Mouse (Mus musculus) erythroblast, embryonic 14.5 days (primary cell): ENCODE measurements around the gene Aim2. TPM values are rescaled to one million over a fixed set of nuclear protein-coding genes. Genes with fewer than 3 reads are reported as not detected.
"Not testable (repeated sequence)": the region's sequence is repeated elsewhere in the genome, so short reads cannot be mapped to it uniquely, and the experiment has no call there.

Source experiments
- H3K27me3 ChIP-seq: 2 replicates; pipeline ENCODE4 v1.6.1; 2012; ENCODE audit warnings: inconsistent platforms; ENCODE audit not compliant: control insufficient read depth
- H3K36me3 ChIP-seq: 2 replicates; pipeline ENCODE4 v1.6.1; 2012; ENCODE audit warnings: mild to moderate bottlenecking, inconsistent platforms; ENCODE audit not compliant: control insufficient read depth
- H3K4me1 ChIP-seq: 2 replicates; pipeline ENCODE4 v1.6.1; 2012; ENCODE audit warnings: inconsistent platforms; ENCODE audit not compliant: control insufficient read depth
- H3K4me3 ChIP-seq: replicated peaks from 2 replicates; pipeline ENCODE3; 2012; ENCODE audit warnings: moderate library complexity, mild to moderate bottlenecking, inconsistent platforms
- H3K9me3 ChIP-seq: 2 replicates; pipeline ENCODE4 v1.6.1; 2012; ENCODE audit warnings: low read length, inconsistent platforms, mixed read lengths; ENCODE audit not compliant: control insufficient read depth
- GATA1 ChIP-seq: IDR thresholded peaks from 2 replicates; pipeline ENCODE4 v1.6.1; 2012; ENCODE audit warnings: low read length, inconsistent platforms, mixed read lengths
- TAL1 ChIP-seq: IDR thresholded peaks from 3 replicates; pipeline ENCODE4 v1.6.1; 2012; ENCODE audit warnings: low read length, inconsistent platforms, mixed read lengths
- polyA plus RNA-seq: library from polyadenylated mRNA; stranded (reverse); fragments of >175 nt; gene quantifications from 2 replicates; pipeline ENCODE4 v1.2.3, GENCODE M21; 2012

Aim2 gene
- 0.06 TPM in 2 replicates for polyA plus RNA-seq

DNA sequence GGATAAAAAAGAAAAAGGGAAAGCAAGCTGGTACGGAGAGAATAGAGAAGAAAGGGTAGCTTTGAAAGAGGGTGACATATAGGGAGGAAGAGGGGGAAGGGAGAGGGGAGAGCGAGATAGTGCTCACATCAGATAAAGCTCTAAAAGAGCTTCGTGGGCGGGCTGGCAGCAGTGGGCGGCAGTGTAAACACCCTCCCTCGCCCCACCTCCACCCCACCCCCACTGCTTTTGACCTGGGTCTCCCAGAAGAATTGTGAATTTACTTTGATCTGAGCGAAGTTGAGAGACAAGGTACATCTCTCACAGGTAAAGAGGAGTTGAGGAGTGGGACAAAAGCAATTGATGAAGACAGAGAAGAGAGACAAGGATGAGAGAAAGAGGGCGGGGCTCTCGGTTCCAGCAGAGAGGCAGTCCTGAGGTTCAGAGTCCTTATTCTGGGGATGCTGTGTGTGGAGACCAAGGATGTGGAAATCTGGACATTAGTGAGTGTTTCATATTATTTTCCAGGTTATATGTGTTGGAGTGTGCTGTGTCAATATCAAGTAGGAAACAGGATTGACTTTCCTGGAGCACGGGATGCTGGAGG, at the start of gene Aim2:
Aim2 (plus strand) TSS at position 508 of the 586 bp plus-strand sequence.
- H3K4me1 ChIP-seq, result peaks cover 89% of the 10 kb centered on the region
- peak within 1 kb of the TSS; percentile 74 for H3K4me3 ChIP-seq
- no peaks in the 10 kb centered on the region for H3K9me3 ChIP-seq
- TF ChIP-seq TAL1, result no peak
- TF ChIP-seq GATA1, result peak; percentile 83
- peaks cover 17% of the 10 kb centered on the region for H3K36me3 ChIP-seq
- H3K27me3 ChIP-seq, result peaks cover 32% of the 10 kb centered on the region

DNA sequence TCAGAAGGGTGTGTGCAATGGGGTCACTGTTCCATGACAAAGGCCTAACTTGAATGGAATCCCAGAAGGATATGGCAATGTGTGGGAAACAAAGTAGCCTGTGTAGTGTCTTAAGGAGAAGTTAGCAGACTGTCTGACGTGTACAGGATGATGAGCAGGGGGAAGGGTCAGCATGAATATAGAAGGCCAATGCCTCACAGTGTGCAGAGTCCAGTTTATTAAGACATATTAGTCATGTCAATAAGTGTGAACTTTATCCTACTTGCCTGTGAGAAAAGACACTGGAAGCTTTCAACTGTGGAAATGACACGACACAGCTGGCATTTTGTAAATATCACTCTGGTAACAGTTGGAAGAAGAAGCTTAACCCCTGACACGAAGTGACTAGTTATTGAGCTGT, 47.9 kb upstream of the Aim2 start:
- H3K4me1 ChIP-seq, H3K4me3 ChIP-seq, H3K9me3 ChIP-seq, H3K27me3 ChIP-seq, H3K36me3 ChIP-seq: not testable (repeated sequence)

DNA sequence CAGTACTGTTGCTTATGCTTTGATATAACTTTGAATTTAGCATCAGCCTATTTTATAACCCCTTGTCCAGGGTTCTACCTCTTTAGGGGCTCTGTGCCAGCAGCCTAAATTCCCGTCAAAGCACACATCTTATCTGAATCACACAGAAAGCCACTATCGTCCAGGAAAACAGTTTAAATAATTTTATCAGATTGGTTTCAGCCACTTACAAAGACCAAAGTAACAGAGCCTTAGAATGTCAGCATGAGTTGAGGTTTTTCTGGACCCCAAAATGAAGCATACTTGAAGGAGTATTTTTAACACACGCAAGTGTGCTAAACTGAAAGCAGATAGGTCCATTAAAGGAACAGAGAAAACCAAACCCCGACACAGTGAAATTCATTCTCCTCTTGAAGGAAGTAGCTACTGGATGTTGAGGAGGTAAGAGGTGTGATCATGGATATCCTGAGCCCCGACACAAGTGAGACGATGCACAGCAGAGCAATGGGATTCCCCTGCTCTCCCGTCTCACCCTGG, 37.1 kb upstream of the Aim2 start:
- H3K4me3 ChIP-seq, H3K4me1 ChIP-seq: not testable (repeated sequence)

DNA sequence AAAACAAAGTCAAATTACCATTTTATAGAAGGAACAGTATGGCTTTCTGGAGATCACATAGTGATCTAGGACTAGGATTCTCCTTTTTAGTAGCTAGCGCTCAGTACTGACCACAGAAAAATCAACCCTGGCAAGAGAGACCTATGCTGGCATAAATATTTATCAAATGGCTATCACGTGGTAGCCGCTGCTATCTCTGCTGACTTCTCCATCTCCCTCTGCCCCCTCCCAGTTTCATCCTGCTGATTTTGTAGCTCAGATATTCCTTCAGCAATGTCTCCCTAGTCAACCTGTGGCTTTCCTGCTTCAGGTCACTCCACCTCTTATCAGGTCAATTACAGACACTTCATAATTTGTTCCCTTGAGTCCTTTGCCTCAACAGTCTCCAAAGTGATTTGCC, 35.0 kb upstream of the Aim2 start:
- TF ChIP-seq GATA1 (no peak), TAL1 (no peak)
- Histone ChIP-seq H3K4me1 (peaks cover 10% of the 10 kb centered on the region), H3K36me3 (no peaks in the 10 kb centered on the region), H3K9me3 (no peaks in the 10 kb centered on the region), H3K27me3 (no peaks in the 10 kb centered on the region), H3K4me3 (no peak overlapping the region)

More for the DNA sequence above, 37.1 kb upstream of the Aim2 start:
- not testable (repeated sequence) for H3K36me3 ChIP-seq, H3K9me3 ChIP-seq, H3K27me3 ChIP-seq

DNA sequence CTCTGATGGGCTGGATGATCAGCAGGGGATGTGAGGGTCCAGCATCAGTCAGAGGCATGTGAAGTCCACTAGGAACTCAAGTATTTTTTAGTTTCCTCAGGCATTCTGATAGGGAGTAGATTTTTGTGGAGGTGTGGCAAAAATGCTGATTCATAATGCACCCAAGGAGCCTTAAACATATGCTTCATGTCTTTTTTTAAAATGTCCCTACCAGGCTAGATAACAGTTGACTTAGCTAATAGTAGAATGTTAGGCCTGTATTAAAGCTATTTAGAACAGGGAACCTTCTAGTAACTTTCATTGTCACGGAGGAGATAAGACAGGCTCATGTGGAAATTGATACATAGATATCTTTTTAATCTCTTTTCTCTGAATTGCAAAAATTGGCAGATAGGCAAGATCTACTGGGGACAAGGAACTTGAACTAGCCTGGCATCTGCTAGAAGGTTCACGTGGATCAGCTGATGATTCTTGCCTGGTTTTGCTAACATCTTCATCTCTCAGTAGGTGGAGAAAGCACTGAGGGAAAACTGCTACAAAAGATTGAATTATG, 32.7 kb upstream of the Aim2 start:
- TF ChIP-seq GATA1 (no peak), TAL1 (no peak)

DNA sequence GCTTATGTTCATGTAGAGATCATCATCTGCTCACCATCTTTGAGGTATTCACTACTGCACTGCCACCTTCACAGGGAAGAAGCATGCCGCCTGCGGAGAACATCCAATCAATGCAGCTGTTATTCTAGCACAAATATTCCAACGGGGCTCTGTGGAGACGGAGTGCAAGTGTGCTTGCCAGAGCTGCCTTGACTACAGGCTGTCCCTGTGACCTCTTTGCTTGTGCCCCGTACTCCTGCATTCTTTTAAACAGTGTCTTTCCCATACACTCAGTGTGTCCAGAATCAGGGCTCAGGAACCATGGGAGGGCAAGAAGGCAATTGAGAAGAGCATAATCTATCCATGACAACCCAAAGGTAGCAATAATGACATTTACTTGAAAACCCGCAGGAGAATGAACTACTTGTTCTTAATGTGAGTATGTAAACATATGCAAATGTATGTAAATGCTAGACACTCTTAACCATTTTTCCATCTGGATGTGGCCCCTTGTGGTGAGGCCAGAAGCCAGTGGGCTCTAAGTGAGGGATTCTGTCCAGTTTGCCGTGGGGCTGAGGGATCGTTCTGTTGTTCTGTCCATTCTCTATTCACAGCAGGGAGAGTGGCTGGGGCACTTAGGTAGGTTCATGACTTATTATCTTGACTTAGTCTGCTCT, 29.0 kb upstream of the Aim2 start:
- Histone ChIP-seq H3K27me3 (no peaks in the 10 kb centered on the region), H3K4me3 (no peak overlapping the region), H3K9me3 (no peaks in the 10 kb centered on the region), H3K36me3 (peaks cover 15% of the 10 kb centered on the region), H3K4me1 (peaks cover 57% of the 10 kb centered on the region)
- no peak for TF ChIP-seq GATA1
- TF ChIP-seq TAL1, result no peak

More for the DNA sequence above, 32.7 kb upstream of the Aim2 start:
- Histone ChIP-seq H3K27me3 (no peaks in the 10 kb centered on the region), H3K4me1 (peaks cover 24% of the 10 kb centered on the region), H3K36me3 (no peaks in the 10 kb centered on the region), H3K4me3 (no peak overlapping the region), H3K9me3 (no peaks in the 10 kb centered on the region)

DNA sequence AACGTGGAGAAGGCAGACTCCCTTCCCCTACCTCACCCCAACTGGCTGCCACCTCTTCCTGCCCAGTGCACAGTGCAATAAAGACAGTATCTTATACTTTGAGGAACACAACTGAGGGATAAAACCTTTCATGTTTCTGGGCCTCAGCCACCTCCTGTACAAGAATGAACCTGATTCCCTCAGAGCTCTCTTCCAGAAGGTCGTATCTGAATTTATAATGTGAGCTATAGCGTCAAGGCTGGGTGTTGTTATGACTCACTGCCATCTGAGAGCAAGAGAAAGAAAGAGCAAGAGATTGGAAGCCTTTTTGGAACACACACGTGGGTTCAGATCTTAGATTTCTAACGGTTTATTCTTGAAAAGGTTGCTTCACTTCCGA, 28.4 kb upstream of the Aim2 start:
- H3K4me1 ChIP-seq, result peaks cover 61% of the 10 kb centered on the region
- TF ChIP-seq GATA1 (no peak), TAL1 (no peak)

DNA sequence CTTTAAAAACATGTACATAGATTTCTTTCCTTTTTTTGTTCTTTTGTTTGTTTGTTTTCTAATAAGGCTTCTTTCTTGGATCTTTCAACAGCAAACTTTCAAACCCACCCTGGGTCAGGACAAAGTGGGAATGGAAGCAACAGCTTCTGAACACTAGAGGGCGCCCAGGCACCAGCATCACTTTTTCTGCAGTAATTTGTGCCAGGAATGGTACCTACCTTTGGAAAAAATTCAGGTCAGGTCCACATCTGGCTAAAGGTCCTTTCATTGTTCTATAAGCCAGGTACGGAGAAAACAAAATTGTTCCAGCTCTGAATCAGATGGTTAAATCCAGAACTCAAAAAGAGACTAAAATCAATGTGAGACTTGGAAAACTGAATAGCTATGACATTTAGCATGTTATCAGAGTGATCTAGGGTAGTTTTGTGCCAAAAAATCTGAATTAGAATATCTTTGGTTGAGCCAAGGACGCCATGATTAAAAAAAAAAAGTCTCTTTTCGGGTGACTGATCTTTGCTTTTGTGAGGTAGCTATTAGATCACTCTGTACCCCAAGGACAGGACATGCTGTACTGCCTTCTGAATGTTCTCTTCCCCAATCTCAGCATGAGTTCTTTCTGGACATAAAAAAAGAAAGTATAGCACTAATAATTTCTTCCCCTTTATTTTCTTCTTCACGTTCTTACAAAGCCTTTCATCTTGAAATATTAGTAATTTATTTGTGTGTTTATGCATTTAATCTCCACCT, 26.7 kb upstream of the Aim2 start:
- Histone ChIP-seq H3K27me3 (no peaks in the 10 kb centered on the region), H3K4me1 (peaks cover 71% of the 10 kb centered on the region), H3K4me3 (no peak overlapping the region), H3K9me3 (no peaks in the 10 kb centered on the region), H3K36me3 (peaks cover 38% of the 10 kb centered on the region)
- TF ChIP-seq GATA1 (no peak), TAL1 (no peak)

More for the DNA sequence above, 28.4 kb upstream of the Aim2 start:
- H3K4me3 ChIP-seq, result no peak overlapping the region
- peaks cover 21% of the 10 kb centered on the region for H3K36me3 ChIP-seq
- H3K27me3 ChIP-seq, result no peaks in the 10 kb centered on the region
- no peaks in the 10 kb centered on the region for H3K9me3 ChIP-seq

DNA sequence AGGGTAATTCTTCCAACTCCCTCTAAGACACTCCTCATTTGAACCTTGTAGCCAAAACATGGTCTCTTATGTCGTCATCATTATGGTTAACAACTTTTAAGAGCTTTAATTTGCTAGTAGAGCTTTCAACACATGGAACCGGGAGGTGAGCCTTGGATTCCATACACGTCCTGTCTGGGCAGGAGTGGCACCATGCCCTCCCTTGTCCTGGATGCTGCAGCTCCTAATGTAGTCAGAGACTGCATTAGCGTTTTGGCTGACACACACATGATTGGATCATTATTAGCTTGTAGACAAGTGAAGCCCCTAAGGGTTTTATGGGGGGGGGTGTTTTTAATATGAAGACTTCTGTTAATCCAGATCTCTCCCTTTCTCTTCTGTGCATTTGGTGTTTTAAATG, 25.7 kb upstream of the Aim2 start:
- Histone ChIP-seq H3K4me3 (no peak overlapping the region), H3K4me1 (peaks cover 80% of the 10 kb centered on the region), H3K9me3 (no peaks in the 10 kb centered on the region)

More for the DNA sequence above, 25.7 kb upstream of the Aim2 start:
- Histone ChIP-seq H3K36me3 (peaks cover 48% of the 10 kb centered on the region), H3K27me3 (no peaks in the 10 kb centered on the region)
- no peak for TF ChIP-seq TAL1
- no peak for TF ChIP-seq GATA1
